Mouse (Mus musculus) forebrain, embryonic 13.5 days (tissue): ENCODE measurements around the gene Clba1. TPM values are rescaled to one million over a fixed set of nuclear protein-coding genes. Genes with fewer than 3 reads are reported as not detected.
A peak's percentile ranks its signal among the peaks of the same experiment; 100 is the strongest.

ENCODE experiments used
- ATAC-seq: fragments of 200-750 bp; cut with Nextera tagmentation; 2 replicates; pipeline ENCODE4 v1.8.0; 2017
- H3K27ac ChIP-seq: fragments of 300-500 bp; sonication (generic); 2 replicates; pipeline ENCODE4 v1.5.1; 2015; ENCODE audit warnings: inconsistent platforms, mild to moderate bottlenecking, moderate library complexity
- H3K27me3 ChIP-seq: fragments of 300-500 bp; sonication (generic); 2 replicates; pipeline ENCODE4 v1.6.1; 2015; ENCODE audit warnings: mild to moderate bottlenecking, inconsistent platforms
- H3K36me3 ChIP-seq: fragments of 300-500 bp; sonication (generic); 2 replicates; pipeline ENCODE4 v1.6.1; 2015; ENCODE audit warnings: mild to moderate bottlenecking, inconsistent platforms; ENCODE audit not compliant: poor library complexity, severe bottlenecking
- H3K4me1 ChIP-seq: fragments of 300-500 bp; sonication (generic); 2 replicates; pipeline ENCODE4 v1.6.1; 2015; ENCODE audit warnings: inconsistent platforms
- H3K4me2 ChIP-seq: fragments of 300-500 bp; sonication (generic); 2 replicates; pipeline ENCODE4 v1.6.1; 2015; ENCODE audit warnings: inconsistent platforms, mild to moderate bottlenecking, moderate library complexity
- H3K4me3 ChIP-seq: fragments of 300-500 bp; sonication (generic); 2 replicates; pipeline ENCODE4 v1.5.1; 2015; ENCODE audit warnings: mild to moderate bottlenecking, inconsistent platforms
- H3K9ac ChIP-seq: fragments of 300-500 bp; sonication (generic); 2 replicates; pipeline ENCODE4 v1.6.1; 2015; ENCODE audit warnings: mild to moderate bottlenecking, inconsistent platforms
- H3K9me3 ChIP-seq: fragments of 300-500 bp; sonication (generic); replicated peaks from 2 replicates; pipeline ENCODE4 v1.6.1; 2016; ENCODE audit warnings: inconsistent platforms
- WGBS: fragments of 180-500 bp; shearing (Covaris S2); methylation state at CpG from one replicate; pipeline ENCODE4 v1.1.7; 2015; 5-methylcytosine and 5-hydroxymethylcytosine counted together
- polyA plus RNA-seq: library from polyadenylated mRNA; unstranded; fragments of >200 nt; fragmentation: Nextera tagmentation; extraction: Ambion mirVana; gene quantifications from 2 replicates; pipeline ENCODE4 v1.2.1, GENCODE M21; 2015

Gene Clba1
- polyA plus RNA-seq, result 12.6 and 15.2 TPM in 2 replicates

- ATAC-seq, result peak; percentile 96
- H3K4me2 ChIP-seq, result peak within 1 kb of the TSS; percentile 81
- H3K27ac ChIP-seq, result peak within 1 kb of the TSS; percentile 61
- no peaks in the 10 kb centered on the region for H3K9me3 ChIP-seq
- H3K4me1 ChIP-seq, result peaks cover 26% of the 10 kb centered on the region
- peaks cover 3% of the 10 kb centered on the region; the same call in 1 of the 2 replicates for H3K27me3 ChIP-seq
- H3K9ac ChIP-seq, result peak within 1 kb of the TSS; percentile 76
- peak within 1 kb of the TSS; percentile 68 for H3K4me3 ChIP-seq
- WGBS, result 1% methylated on average over 64 of the region's 64 CpGs
- H3K36me3 ChIP-seq, result peaks cover 22% of the 10 kb centered on the region
Measured at GRCm38 (mm10) chr12:112808587-112809364, at the start of gene Clba1. Gene Clba1, plus strand, starts transcription at chr12:112808937.

GRCm38 (mm10) chr12:112759471-112759870 is 49.3 kb upstream of the Clba1 start:
- Histone ChIP-seq H3K9ac (no peak overlapping the region), H3K27ac (no peak overlapping the region), H3K4me2 (no peak overlapping the region), H3K4me1 (no peaks in the 10 kb centered on the region), H3K4me3 (no peak overlapping the region), H3K36me3 (no peaks in the 10 kb centered on the region), H3K9me3 (no peaks in the 10 kb centered on the region), H3K27me3 (no peaks in the 10 kb centered on the region)
- 89% methylated on average over 3 of the region's 3 CpGs for WGBS
- no peak for ATAC-seq

DNA sequence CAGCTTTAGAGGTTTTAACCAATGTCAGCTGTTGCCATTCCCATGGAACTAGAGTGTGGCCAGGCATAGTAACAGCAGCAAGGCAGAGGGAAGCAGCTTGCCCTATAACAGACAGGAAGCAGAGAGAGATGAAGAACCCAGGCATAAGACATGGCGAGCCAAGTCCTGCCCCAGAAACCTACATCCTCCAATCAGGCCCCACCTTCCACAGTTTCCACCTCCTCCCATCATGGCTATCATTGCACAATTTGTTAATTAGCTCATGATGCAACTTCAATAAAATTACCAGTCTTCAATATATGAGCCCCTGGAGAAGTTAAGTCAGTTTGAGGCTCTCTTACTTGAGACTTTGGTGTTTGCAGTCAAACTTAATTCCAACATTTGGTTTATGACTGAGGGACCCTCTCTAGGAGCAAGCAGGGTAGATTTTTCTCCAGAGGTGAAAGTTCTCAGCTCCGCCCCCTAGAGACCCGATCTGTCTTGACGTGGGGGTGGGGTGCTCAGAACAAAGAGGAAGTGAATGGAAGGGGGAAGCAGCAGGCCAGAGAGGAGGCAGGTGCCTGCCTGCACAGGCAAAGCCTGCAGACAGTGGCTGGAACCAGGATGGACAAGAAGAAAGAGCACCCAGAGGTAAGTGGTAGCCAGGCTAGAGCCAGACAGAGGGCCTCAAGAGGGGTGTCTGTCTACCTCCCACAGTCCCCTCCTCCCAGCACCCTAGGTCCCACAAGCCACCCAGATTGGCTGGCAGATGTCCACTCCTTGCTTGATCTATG is 48.4 kb upstream of the Clba1 start, which contains the start of gene Pld4:
Gene Pld4, plus strand, starts transcription at position 502 of the 773 bp plus-strand sequence.
- H3K9ac ChIP-seq, result no peak within 1 kb of the TSS
- no peaks in the 10 kb centered on the region for H3K9me3 ChIP-seq
- H3K27me3 ChIP-seq, result no peaks in the 10 kb centered on the region
- no peaks in the 10 kb centered on the region for H3K36me3 ChIP-seq
- ATAC-seq, result no peak
- WGBS, result 46% methylated on average over 4 of the region's 4 CpGs
- no peak within 1 kb of the TSS for H3K4me2 ChIP-seq
- H3K4me3 ChIP-seq, result no peak within 1 kb of the TSS
- no peak within 1 kb of the TSS for H3K27ac ChIP-seq
- H3K4me1 ChIP-seq, result no peaks in the 10 kb centered on the region

GRCm38 (mm10) chr12:112761411-112761810 is 47.3 kb upstream of the Clba1 start:
- no peak overlapping the region for H3K9ac ChIP-seq
- no peaks in the 10 kb centered on the region for H3K9me3 ChIP-seq
- H3K36me3 ChIP-seq, result no peaks in the 10 kb centered on the region
- no peak overlapping the region for H3K27ac ChIP-seq
- H3K4me1 ChIP-seq, result no peaks in the 10 kb centered on the region
- no peaks in the 10 kb centered on the region for H3K27me3 ChIP-seq
- no peak for ATAC-seq
- no peak overlapping the region for H3K4me2 ChIP-seq
- H3K4me3 ChIP-seq, result no peak overlapping the region
- 86% methylated on average over 4 of the region's 4 CpGs for WGBS

DNA sequence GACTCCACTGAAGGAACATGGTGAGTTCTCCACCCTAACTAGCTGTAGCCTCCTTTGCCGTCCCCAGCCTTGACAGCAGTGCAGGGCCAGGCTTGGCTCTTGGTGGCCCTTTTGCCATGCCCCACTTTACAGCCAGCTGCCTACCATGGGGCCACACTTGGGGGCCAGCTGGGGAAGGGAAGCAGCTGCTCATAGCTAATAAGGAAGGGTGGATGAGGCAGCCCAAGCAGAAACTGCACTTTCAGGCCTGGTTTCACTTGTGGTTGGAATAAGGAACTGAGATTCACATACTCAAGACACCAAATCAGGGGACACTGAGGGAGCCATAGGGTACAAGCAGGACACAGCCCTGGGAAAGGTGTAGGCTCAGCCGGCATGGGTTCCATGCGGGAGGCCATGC is 46.7 kb upstream of the Clba1 start:
- H3K4me3 ChIP-seq, result no peak overlapping the region
- H3K9ac ChIP-seq, result no peak overlapping the region
- no peak for ATAC-seq
- 86% methylated on average over 3 of the region's 3 CpGs for WGBS
- H3K4me2 ChIP-seq, result no peak overlapping the region
- H3K27ac ChIP-seq, result no peak overlapping the region
- no peaks in the 10 kb centered on the region for H3K9me3 ChIP-seq
- H3K27me3 ChIP-seq, result no peaks in the 10 kb centered on the region
- H3K4me1 ChIP-seq, result no peaks in the 10 kb centered on the region
- H3K36me3 ChIP-seq, result no peaks in the 10 kb centered on the region

GRCm38 (mm10) chr12:112763176-112763575 is 45.6 kb upstream of the Clba1 start:
- WGBS, result 79% methylated on average over 4 of the region's 4 CpGs
- H3K4me1 ChIP-seq, result no peaks in the 10 kb centered on the region
- no peak for ATAC-seq
- H3K9ac ChIP-seq, result no peak overlapping the region
- no peaks in the 10 kb centered on the region for H3K36me3 ChIP-seq
- no peaks in the 10 kb centered on the region for H3K27me3 ChIP-seq
- no peak overlapping the region for H3K27ac ChIP-seq
- H3K4me2 ChIP-seq, result no peak overlapping the region
- H3K9me3 ChIP-seq, result no peaks in the 10 kb centered on the region
- no peak overlapping the region for H3K4me3 ChIP-seq

GRCm38 (mm10) chr12:112764141-112764540 is 44.6 kb upstream of the Clba1 start:
- Histone ChIP-seq H3K27ac (no peak overlapping the region), H3K4me2 (no peak overlapping the region), H3K4me1 (no peaks in the 10 kb centered on the region), H3K4me3 (no peak overlapping the region), H3K36me3 (no peaks in the 10 kb centered on the region), H3K9ac (no peak overlapping the region), H3K27me3 (no peaks in the 10 kb centered on the region), H3K9me3 (no peaks in the 10 kb centered on the region)
- 90% methylated on average over 5 of the region's 5 CpGs for WGBS
- ATAC-seq, result no peak

DNA sequence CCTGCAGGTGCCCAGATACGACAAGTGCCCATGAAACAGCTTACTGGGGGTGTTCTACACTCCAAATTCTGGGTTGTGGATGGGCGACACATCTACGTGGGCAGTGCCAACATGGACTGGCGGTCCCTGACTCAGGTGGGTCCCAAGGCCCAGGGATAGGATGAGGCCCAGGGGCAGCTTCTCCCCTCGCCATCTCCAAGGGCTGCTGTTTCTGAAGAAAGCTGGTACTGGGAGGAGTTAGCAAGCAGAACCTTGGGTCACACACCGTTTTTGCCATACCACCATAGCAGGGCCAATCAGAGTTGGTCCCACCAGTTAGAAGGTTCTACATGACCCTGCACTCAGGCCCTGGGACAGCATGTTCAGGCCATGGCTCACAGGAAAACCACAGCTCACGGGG is 43.7 kb upstream of the Clba1 start:
- Histone ChIP-seq H3K27me3 (no peaks in the 10 kb centered on the region), H3K9me3 (no peaks in the 10 kb centered on the region), H3K4me3 (no peak overlapping the region), H3K27ac (no peak overlapping the region), H3K36me3 (no peaks in the 10 kb centered on the region), H3K4me2 (no peak overlapping the region), H3K4me1 (no peaks in the 10 kb centered on the region), H3K9ac (no peak overlapping the region)
- 87% methylated on average over 7 of the region's 7 CpGs for WGBS
- ATAC-seq, result no peak

DNA sequence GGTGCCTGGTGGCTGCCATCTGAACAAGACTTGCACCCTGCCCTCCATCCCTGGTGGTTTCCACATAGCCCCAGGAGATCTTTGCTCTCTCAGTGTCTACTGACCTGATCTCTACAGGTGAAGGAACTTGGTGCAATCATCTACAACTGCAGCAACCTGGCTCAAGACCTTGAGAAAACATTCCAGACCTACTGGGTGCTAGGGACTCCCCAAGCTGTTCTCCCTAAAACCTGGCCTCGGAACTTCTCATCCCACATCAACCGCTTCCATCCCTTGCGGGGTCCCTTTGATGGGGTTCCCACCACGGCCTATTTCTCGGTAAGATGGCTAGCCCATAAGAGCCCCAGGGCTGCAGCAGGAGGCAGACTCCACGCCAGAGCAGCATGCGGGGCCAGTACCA is 42.2 kb upstream of the Clba1 start:
- 95% methylated on average over 7 of the region's 7 CpGs for WGBS
- no peaks in the 10 kb centered on the region for H3K36me3 ChIP-seq
- H3K27ac ChIP-seq, result no peak overlapping the region
- no peak overlapping the region for H3K9ac ChIP-seq
- H3K9me3 ChIP-seq, result no peaks in the 10 kb centered on the region
- ATAC-seq, result no peak
- no peak overlapping the region for H3K4me3 ChIP-seq
- H3K4me1 ChIP-seq, result no peaks in the 10 kb centered on the region
- H3K27me3 ChIP-seq, result no peaks in the 10 kb centered on the region
- no peak overlapping the region for H3K4me2 ChIP-seq

DNA sequence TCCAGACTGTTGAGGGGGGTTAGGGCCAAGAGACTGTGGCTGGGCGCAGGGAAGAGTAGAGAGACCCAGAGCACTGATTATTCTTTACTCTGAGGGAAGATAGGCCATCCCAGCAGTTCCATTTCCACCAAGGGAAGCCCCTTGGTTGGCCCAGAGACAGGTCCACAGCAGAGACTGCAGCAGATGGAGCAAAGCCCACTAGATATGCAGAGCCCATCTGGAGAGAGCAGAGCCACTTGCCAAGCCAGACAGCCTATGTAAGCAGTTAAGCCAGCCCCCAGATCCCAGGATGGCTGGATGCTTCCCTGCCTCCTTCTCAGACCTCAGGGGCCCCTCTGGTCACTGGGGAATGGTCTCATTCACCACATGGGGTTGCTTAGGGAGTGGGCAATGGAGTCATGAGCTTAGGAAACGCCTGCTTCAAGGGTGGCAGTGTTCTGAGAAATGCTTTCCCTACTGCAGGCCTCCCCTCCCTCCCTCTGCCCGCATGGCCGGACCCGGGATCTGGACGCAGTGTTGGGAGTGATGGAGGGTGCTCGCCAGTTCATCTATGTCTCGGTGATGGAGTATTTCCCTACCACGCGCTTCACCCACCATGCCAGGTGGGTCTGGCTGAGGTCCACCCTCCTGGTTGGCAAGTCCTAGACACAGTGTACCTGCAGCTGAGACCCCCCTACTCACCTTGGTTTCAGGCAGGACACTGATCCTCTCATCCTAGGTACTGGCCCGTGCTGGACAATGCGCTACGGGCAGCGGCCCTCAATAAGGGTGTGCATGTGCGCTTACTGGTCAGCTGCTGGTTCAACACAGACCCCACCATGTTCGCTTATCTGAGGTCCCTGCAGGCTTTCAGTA is 41.5 kb upstream of the Clba1 start:
- Histone ChIP-seq H3K9me3 (no peaks in the 10 kb centered on the region), H3K9ac (no peak overlapping the region), H3K4me3 (no peak overlapping the region), H3K27ac (no peak overlapping the region), H3K27me3 (no peaks in the 10 kb centered on the region), H3K4me2 (no peak overlapping the region), H3K4me1 (no peaks in the 10 kb centered on the region), H3K36me3 (no peaks in the 10 kb centered on the region)
- no peak for ATAC-seq
- WGBS, result 91% methylated on average over 16 of the region's 16 CpGs

GRCm38 (mm10) chr12:112768166-112768565 is 40.6 kb upstream of the Clba1 start:
- ATAC-seq, result no peak
- 86% methylated on average over 8 of the region's 8 CpGs for WGBS
- H3K36me3 ChIP-seq, result no peaks in the 10 kb centered on the region
- H3K9ac ChIP-seq, result no peak overlapping the region
- H3K4me3 ChIP-seq, result no peak overlapping the region
- H3K4me1 ChIP-seq, result no peaks in the 10 kb centered on the region
- no peak overlapping the region for H3K4me2 ChIP-seq
- no peaks in the 10 kb centered on the region for H3K9me3 ChIP-seq
- no peak overlapping the region for H3K27ac ChIP-seq
- no peaks in the 10 kb centered on the region for H3K27me3 ChIP-seq

DNA sequence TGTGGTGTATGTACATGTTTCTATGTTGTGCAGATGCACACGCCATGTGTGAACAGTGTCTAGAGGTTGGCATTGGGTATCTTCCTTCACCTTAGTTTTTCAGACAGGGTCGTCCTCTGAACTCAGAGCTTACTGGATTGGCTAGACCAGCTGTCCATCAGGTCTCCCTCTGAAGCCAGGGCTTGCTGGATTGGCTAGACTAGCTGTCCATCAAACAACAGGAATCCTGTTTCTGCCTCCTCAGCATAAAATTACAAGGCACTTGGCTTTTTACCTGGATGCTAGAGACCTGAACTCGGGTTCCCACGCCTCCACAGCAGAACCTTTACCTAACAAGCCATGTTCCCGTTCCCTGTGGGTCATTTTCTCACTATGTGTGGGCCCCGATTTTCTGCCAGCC is 39.7 kb upstream of the Clba1 start:
- H3K4me1 ChIP-seq, result no peaks in the 10 kb centered on the region
- 84% methylated on average over 6 of the region's 6 CpGs for WGBS
- no peak overlapping the region for H3K4me2 ChIP-seq
- no peak overlapping the region for H3K9ac ChIP-seq
- ATAC-seq, result no peak
- H3K36me3 ChIP-seq, result no peaks in the 10 kb centered on the region
- H3K27ac ChIP-seq, result no peak overlapping the region
- no peaks in the 10 kb centered on the region for H3K27me3 ChIP-seq
- no peaks in the 10 kb centered on the region for H3K9me3 ChIP-seq
- no peak overlapping the region for H3K4me3 ChIP-seq
